In the genomic region with DNA sequence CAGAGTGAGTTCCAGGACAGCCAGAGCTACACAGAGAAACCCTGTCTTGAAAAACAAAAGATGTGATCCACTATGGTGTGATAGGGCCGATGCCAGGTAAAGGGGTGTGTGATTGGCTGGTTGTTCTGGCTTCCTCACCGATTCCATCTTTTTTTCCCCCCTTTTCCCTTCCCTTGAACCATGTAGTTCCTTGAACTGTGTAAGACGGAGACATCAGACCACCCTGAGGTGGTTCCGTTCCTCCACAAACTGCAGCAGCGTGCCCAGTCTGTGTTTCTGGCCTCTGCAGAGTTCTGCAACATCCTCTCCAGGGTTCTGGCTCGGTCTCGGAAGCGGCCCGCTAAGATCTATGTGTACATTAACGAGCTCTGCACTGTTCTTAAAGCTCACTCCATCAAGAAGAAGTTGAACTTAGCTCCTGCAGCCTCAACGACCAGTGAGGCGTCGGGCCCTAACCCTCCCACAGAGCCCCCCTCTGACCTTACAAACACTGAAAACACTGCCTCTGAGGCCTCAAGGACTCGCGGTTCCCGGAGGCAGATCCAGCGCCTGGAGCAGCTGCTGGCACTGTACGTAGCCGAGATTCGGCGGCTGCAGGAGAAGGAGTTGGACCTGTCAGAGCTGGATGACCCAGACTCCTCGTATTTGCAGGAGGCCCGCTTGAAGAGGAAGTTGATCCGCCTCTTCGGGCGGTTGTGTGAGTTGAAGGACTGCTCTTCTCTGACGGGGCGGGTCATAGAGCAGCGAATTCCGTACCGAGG, we compare ENCODE assay signal across 12 mouse cellular contexts. TPM values are rescaled to one million over a fixed set of nuclear protein-coding genes. Genes with fewer than 3 reads are reported as not detected.
DNase-seq lines count a peak whose midpoint lies in the region; ATAC-seq and TF ChIP-seq lines count a peak whose summit lies in the region.
"Had no signal": no experiment of that assay in that cellular context is flagged by ENCODE, and none has a peak within 500 bp of the region (broad histone marks: within the 10 kb centered on the region; RNA-seq: fewer than 3 reads in every experiment).

No protein-coding gene starts in this region.

- peak; percentile 29 for DNase-seq in cerebellum, adult 8-10 months
- no peak for DNase-seq in cerebellum, postnatal 36 days
- no peak for DNase-seq in kidney, adult 8-10 months
- no peak for DNase-seq in layer of hippocampus, adult 9-11 months
- DNase-seq: heart, postnatal 4 days; lung, adult 2 months had no signal

- TF ChIP-seq POLR2A in small intestine, adult 2 months (IDR thresholded peaks at IDR 0.05; ENCODE audit: low read depth, low read length): no peak

- H3K4me1 ChIP-seq in kidney, embryonic 14.5 days (ENCODE audit: control insufficient read depth, insufficient read depth, low read length): peaks cover 20% of the 10 kb centered on the region
- peaks cover 51% of the 10 kb centered on the region for H3K4me1 ChIP-seq in midbrain, embryonic 13.5 days (replicated peaks)
- H3K4me1 ChIP-seq in midbrain, embryonic 15.5 days: peaks cover 34% of the 10 kb centered on the region
- peaks cover 10% of the 10 kb centered on the region for H3K4me1 ChIP-seq in small intestine, adult 2 months (ENCODE audit: control insufficient read depth, insufficient read depth, insufficient read length, low read length)

- H3K4me2 ChIP-seq in kidney, embryonic 14.5 days (replicated peaks; ENCODE audit: low read depth, low read length): peak overlapping the region; percentile 24
- H3K4me2 ChIP-seq in midbrain, embryonic 13.5 days (replicated peaks): peak overlapping the region; percentile 83; the same call in 1 of the 2 replicates
- H3K4me2 ChIP-seq in midbrain, embryonic 15.5 days: no peak overlapping the region

- H3K27me3 ChIP-seq in kidney, embryonic 14.5 days (ENCODE audit: control insufficient read depth, insufficient read depth, low read length): no peaks in the 10 kb centered on the region
- H3K27me3 ChIP-seq in midbrain, embryonic 13.5 days: no peaks in the 10 kb centered on the region
- no peaks in the 10 kb centered on the region for H3K27me3 ChIP-seq in midbrain, embryonic 15.5 days (replicated peaks)
- H3K27me3 ChIP-seq in small intestine, adult 2 months (ENCODE audit: control insufficient read depth, insufficient read depth, low read length): no peaks in the 10 kb centered on the region

- no peak overlapping the region for H3K4me3 ChIP-seq in kidney, embryonic 14.5 days (ENCODE audit: low read length)
- 0 out of 2 replicates have a peak overlapping the region, but pooled peaks have one; percentile 3 for H3K4me3 ChIP-seq in midbrain, embryonic 13.5 days (replicated peaks)
- no peak overlapping the region; the same call in 1 of the 2 replicates for H3K4me3 ChIP-seq in midbrain, embryonic 15.5 days
- no peak overlapping the region for H3K4me3 ChIP-seq in small intestine, adult 2 months (ENCODE audit: low read depth, low read length)
- H3K4me3 ChIP-seq: heart, adult 2 months had no signal

- peaks cover 42% of the 10 kb centered on the region for H3K36me3 ChIP-seq in kidney, embryonic 14.5 days (ENCODE audit: control insufficient read depth, insufficient read depth, low read length)
- H3K36me3 ChIP-seq in midbrain, embryonic 13.5 days: peaks cover 42% of the 10 kb centered on the region
- H3K36me3 ChIP-seq in midbrain, embryonic 15.5 days (replicated peaks): peaks cover 18% of the 10 kb centered on the region
- H3K36me3 ChIP-seq in small intestine, adult 2 months (ENCODE audit: control insufficient read depth, insufficient read depth, low read length): peaks cover 35% of the 10 kb centered on the region

- WGBS in kidney, embryonic 14.5 days: 54% methylated on average over 31 of the region's 31 CpGs
- WGBS in midbrain, embryonic 13.5 days: 93% methylated on average over 31 of the region's 31 CpGs
- 94% methylated on average over 31 of the region's 31 CpGs for WGBS in midbrain, embryonic 15.5 days
- 92% methylated on average over 31 of the region's 31 CpGs for WGBS in small intestine, adult 2 months

- H3K9ac ChIP-seq in kidney, embryonic 14.5 days (ENCODE audit: low read depth, low read length): peak overlapping the region; percentile 23
- peak overlapping the region; percentile 14; the same call in 1 of the 2 replicates for H3K9ac ChIP-seq in midbrain, embryonic 13.5 days (replicated peaks)
- no peak overlapping the region for H3K9ac ChIP-seq in midbrain, embryonic 15.5 days

- H3K27ac ChIP-seq in kidney, embryonic 14.5 days (ENCODE audit: low read depth, low read length): peak overlapping the region; percentile 30; the same call in 1 of the 2 replicates
- no peak overlapping the region for H3K27ac ChIP-seq in midbrain, embryonic 13.5 days
- H3K27ac ChIP-seq in midbrain, embryonic 15.5 days: no peak overlapping the region
- H3K27ac ChIP-seq in small intestine, adult 2 months (ENCODE audit: insufficient read depth, low read depth, low read length): no peak overlapping the region

- no peak for ATAC-seq in kidney, embryonic 14.5 days (ENCODE audit: low FRiP score, low TSS enrichment)
- ATAC-seq in midbrain, embryonic 13.5 days: no peak
- ATAC-seq in midbrain, embryonic 15.5 days (replicated peaks): no peak
- ATAC-seq: intestine, embryonic 16.5 days had no signal

- H3K9me3 ChIP-seq in kidney, embryonic 14.5 days (ENCODE audit: control insufficient read depth, low read length): no peaks in the 10 kb centered on the region
- no peaks in the 10 kb centered on the region for H3K9me3 ChIP-seq in midbrain, embryonic 13.5 days
- no peaks in the 10 kb centered on the region for H3K9me3 ChIP-seq in midbrain, embryonic 15.5 days

- TF ChIP-seq CTCF in small intestine, adult 2 months (IDR thresholded peaks at IDR 0.05; ENCODE audit: extremely low read depth, insufficient read length, insufficient replicate concordance, low read depth, low read length): peak; percentile 14; the same call in 1 of the 2 replicates

RNA-seq across cellular contexts. Expression of a gene that starts 2.0 kb away (rescaled TPM):
- polyA plus RNA-seq in kidney, embryonic 14.5 days (2014; fragmentation: Nextera tagmentation; extraction: Ambion mirVana): 31.9 and 50.8 TPM in 2 replicates
- 56.5 and 57.2 TPM in 2 replicates for polyA plus RNA-seq in midbrain, embryonic 13.5 days (2015; fragmentation: Nextera tagmentation; extraction: Ambion mirVana)
- 59.4 and 61.1 TPM in 2 replicates for polyA plus RNA-seq in midbrain, embryonic 15.5 days (2015; fragmentation: Nextera tagmentation; extraction: Ambion mirVana)
- polyA plus RNA-seq in small intestine, adult 2 months (2012; rRNA removed): 20.7 and 48.6 TPM in 2 replicates

RNA-seq across cellular contexts. Expression of a gene that starts 4.5 kb away (rescaled TPM):
- polyA plus RNA-seq in kidney, embryonic 14.5 days (2014; fragmentation: Nextera tagmentation; extraction: Ambion mirVana): 17.4 and 24.6 TPM in 2 replicates
- 18.1 and 19.6 TPM in 2 replicates for polyA plus RNA-seq in midbrain, embryonic 13.5 days (2015; fragmentation: Nextera tagmentation; extraction: Ambion mirVana)
- 23.6 and 28.6 TPM in 2 replicates for polyA plus RNA-seq in midbrain, embryonic 15.5 days (2015; fragmentation: Nextera tagmentation; extraction: Ambion mirVana)
- 151 and 367 TPM in 2 replicates for polyA plus RNA-seq in small intestine, adult 2 months (2012; rRNA removed)

RNA-seq across cellular contexts. Expression of a gene that starts 4.5 kb away (rescaled TPM):
- 11.1 TPM in 2 replicates for polyA plus RNA-seq in kidney, embryonic 14.5 days (2014; fragmentation: Nextera tagmentation; extraction: Ambion mirVana)
- polyA plus RNA-seq in midbrain, embryonic 13.5 days (2015; fragmentation: Nextera tagmentation; extraction: Ambion mirVana): 20.3 TPM in 2 replicates
- 18.1 and 18.3 TPM in 2 replicates for polyA plus RNA-seq in midbrain, embryonic 15.5 days (2015; fragmentation: Nextera tagmentation; extraction: Ambion mirVana)
- 64.1 and 134 TPM in 2 replicates for polyA plus RNA-seq in small intestine, adult 2 months (2012; rRNA removed)

RNA-seq across cellular contexts. Expression of a gene that starts 6.3 kb away (rescaled TPM):
- not detected in 2 replicates for polyA plus RNA-seq in kidney, embryonic 14.5 days (2014; fragmentation: Nextera tagmentation; extraction: Ambion mirVana)
- 0.40 and 0.52 TPM in 2 replicates for polyA plus RNA-seq in midbrain, embryonic 13.5 days (2015; fragmentation: Nextera tagmentation; extraction: Ambion mirVana)
- polyA plus RNA-seq in midbrain, embryonic 15.5 days (2015; fragmentation: Nextera tagmentation; extraction: Ambion mirVana): 0.50 and 0.51 TPM in 2 replicates
- polyA plus RNA-seq in small intestine, adult 2 months (2012; rRNA removed): not detected in 2 replicates
- polyA plus RNA-seq: heart, adult 2 months; intestine, embryonic 16.5 days had no signal

RNA-seq across cellular contexts. Expression of a gene that starts 18.1 kb away (rescaled TPM):
- polyA plus RNA-seq in kidney, embryonic 14.5 days (2014; fragmentation: Nextera tagmentation; extraction: Ambion mirVana): 26.3 and 28.2 TPM in 2 replicates
- 49.8 and 56.9 TPM in 2 replicates for polyA plus RNA-seq in midbrain, embryonic 13.5 days (2015; fragmentation: Nextera tagmentation; extraction: Ambion mirVana)
- 60.9 and 61.1 TPM in 2 replicates for polyA plus RNA-seq in midbrain, embryonic 15.5 days (2015; fragmentation: Nextera tagmentation; extraction: Ambion mirVana)
- polyA plus RNA-seq in small intestine, adult 2 months (2012; rRNA removed): 45.3 and 60.7 TPM in 2 replicates
